Mouse (Mus musculus): ENCODE measurements at regions not wholly inside any gene's neighbourhood (a gene's known extent, or its start where the extent isn't known, plus 50 kb on each side); places are given as distances from the start of the nearest gene placed in this dataset.

- dilution Hi-C loops (cut with MboI; ENCODE audit: extremely low pct_ligation_motif_present, extremely low pct_unique_long_range_greater_than_20kb, low sequenced_read_pairs): no loop called here
- no peaks in the 10 kb centered on the region for H3K79me2 ChIP-seq (replicated peaks; ENCODE audit: control insufficient read depth, extremely low read depth, insufficient read depth, poor library complexity, severe bottlenecking)
- TF ChIP-seq CTCF (conservative IDR thresholded peaks at IDR 0.05 in 1 of 2, IDR thresholded peaks at IDR 0.05 in 1 of 2; ENCODE audit: low read depth in 2 of 2, low read length in 2 of 2) (no peak), HCFC1 (IDR thresholded peaks at IDR 0.05; ENCODE audit: low read depth, low read length) (no peak), USF2 (conservative IDR thresholded peaks at IDR 0.05; ENCODE audit: low read depth, low read length) (no peak), MAZ (IDR thresholded peaks at IDR 0.05; ENCODE audit: low read depth, low read length) (no peak), SMC3 (IDR thresholded peaks at IDR 0.05; ENCODE audit: low read depth, low read length) (no peak), SIN3A (IDR thresholded peaks at IDR 0.05; ENCODE audit: low read length) (no peak), EP300 (IDR thresholded peaks at IDR 0.05; ENCODE audit: low read length) (no peak), ELF1 (IDR thresholded peaks at IDR 0.05; ENCODE audit: low read depth, low read length) (no peak), MEF2A (IDR thresholded peaks at IDR 0.05; ENCODE audit: borderline replicate concordance, low read depth, low read length) (no peak), TCF12 (IDR thresholded peaks at IDR 0.05; ENCODE audit: low read depth, low read length) (no peak), JUN (IDR thresholded peaks at IDR 0.05; ENCODE audit: insufficient read depth, low read depth, low read length) (no peak)
These were observed 368.4 kb downstream of the Tex13c3 start for GRCm38 (mm10) chrX:19112753-19113152.

GRCm38 (mm10) chrX:19102911-19103310 is 378.2 kb downstream of the Tex13c3 start:
- Histone ChIP-seq H3K4me3 (replicated peaks in 1 of 3; ENCODE audit: low read depth in 2 of 3, low read length in 2 of 3, poor library complexity in 1 of 3) (no peak overlapping the region), H3K79me2 (replicated peaks; ENCODE audit: control insufficient read depth, extremely low read depth, insufficient read depth, poor library complexity, severe bottlenecking) (no peaks in the 10 kb centered on the region), H3K4me2 (ENCODE audit: insufficient read depth, low read depth, poor library complexity, severe bottlenecking) (no peak overlapping the region), H3K36me3 (replicated peaks in 1 of 2; ENCODE audit: control insufficient read depth in 1 of 2, insufficient read depth in 1 of 2, low read length in 1 of 2) (no peaks in the 10 kb centered on the region), H3K9me3 (replicated peaks; ENCODE audit: low read length) (no peaks in the 10 kb centered on the region), H3K4me1 (ENCODE audit: control insufficient read depth in 1 of 2, insufficient read depth in 2 of 2) (no peaks in the 10 kb centered on the region), H3K9ac (ENCODE audit: insufficient read depth, low read depth) (no peak overlapping the region), H3K27me3 (replicated peaks) (no peaks in the 10 kb centered on the region), H3K27ac (ENCODE audit: insufficient read depth, low read depth) (no peak overlapping the region)
- DNase-seq (ENCODE audit: extremely low read depth): no peak
- dilution Hi-C loops (cut with MboI; ENCODE audit: extremely low pct_ligation_motif_present, extremely low pct_unique_long_range_greater_than_20kb, low sequenced_read_pairs): no loop called here
- in situ Hi-C loops (cut with MboI; ENCODE audit: low pct_ligation_motif_present, low pct_unique_long_range_greater_than_20kb, low sequenced_read_pairs): no loop called here
- TF ChIP-seq MEF2A (IDR thresholded peaks at IDR 0.05; ENCODE audit: borderline replicate concordance, low read depth, low read length): no peak
- no peak for TF ChIP-seq GABPA (IDR thresholded peaks at IDR 0.05; ENCODE audit: insufficient replicate concordance, low read depth, low read length)
- no peak for TF ChIP-seq TCF12 (IDR thresholded peaks at IDR 0.05; ENCODE audit: low read depth, low read length)
- no peak for TF ChIP-seq TBP (conservative IDR thresholded peaks at IDR 0.05; ENCODE audit: low read depth, low read length)

More at GRCm38 (mm10) chrX:19112753-19113152, 368.4 kb downstream of the Tex13c3 start:
- Histone ChIP-seq H3K4me2 (ENCODE audit: insufficient read depth, low read depth, poor library complexity, severe bottlenecking) (peak overlapping the region; percentile 44; the same call in 1 of the 2 replicates), H3K4me3 (replicated peaks in 1 of 3; ENCODE audit: low read depth in 2 of 3, low read length in 2 of 3, poor library complexity in 1 of 3) (no peak overlapping the region), H3K27ac (ENCODE audit: insufficient read depth, low read depth) (no peak overlapping the region), H3K27me3 (replicated peaks) (no peaks in the 10 kb centered on the region), H3K9me3 (replicated peaks; ENCODE audit: low read length) (no peaks in the 10 kb centered on the region), H3K36me3 (replicated peaks in 1 of 2; ENCODE audit: control insufficient read depth in 1 of 2, insufficient read depth in 1 of 2, low read length in 1 of 2) (no peaks in the 10 kb centered on the region), H3K4me1 (ENCODE audit: control insufficient read depth in 1 of 2, insufficient read depth in 2 of 2) (no peaks in the 10 kb centered on the region), H3K9ac (ENCODE audit: insufficient read depth, low read depth) (no peak overlapping the region)
- DNase-seq (ENCODE audit: extremely low read depth): no peak
- in situ Hi-C loops (cut with MboI; ENCODE audit: low pct_ligation_motif_present, low pct_unique_long_range_greater_than_20kb, low sequenced_read_pairs): no loop called here

- TF ChIP-seq GABPA (IDR thresholded peaks at IDR 0.05; ENCODE audit: insufficient replicate concordance, low read depth, low read length) (no peak), EP300 (IDR thresholded peaks at IDR 0.05; ENCODE audit: low read length) (no peak), SIN3A (IDR thresholded peaks at IDR 0.05; ENCODE audit: low read length) (no peak), RCOR1 (conservative IDR thresholded peaks at IDR 0.05; ENCODE audit: low read depth, low read length) (no peak), RAD21 (IDR thresholded peaks at IDR 0.05; ENCODE audit: low read depth, low read length) (no peak), E2F4 (IDR thresholded peaks at IDR 0.05; ENCODE audit: insufficient replicate concordance, low read depth, low read length) (no peak), KAT2A (IDR thresholded peaks at IDR 0.05; ENCODE audit: insufficient replicate concordance, low read length) (no peak), TBP (conservative IDR thresholded peaks at IDR 0.05; ENCODE audit: low read depth, low read length) (no peak), USF1 (IDR thresholded peaks at IDR 0.05; ENCODE audit: low read depth, low read length) (no peak)
These were observed 385.2 kb downstream of the Tex13c3 start for GRCm38 (mm10) chrX:19095960-19096359.

More at GRCm38 (mm10) chrX:19095960-19096359, 385.2 kb downstream of the Tex13c3 start:
- no peak for DNase-seq (ENCODE audit: extremely low read depth)
- in situ Hi-C loops (cut with MboI; ENCODE audit: low pct_ligation_motif_present, low pct_unique_long_range_greater_than_20kb, low sequenced_read_pairs): no loop called here
- no peak overlapping the region for H3K9ac ChIP-seq (ENCODE audit: insufficient read depth, low read depth)
- dilution Hi-C loops (cut with MboI; ENCODE audit: extremely low pct_ligation_motif_present, extremely low pct_unique_long_range_greater_than_20kb, low sequenced_read_pairs): no loop called here
- H3K36me3 ChIP-seq (replicated peaks in 1 of 2; ENCODE audit: control insufficient read depth in 1 of 2, insufficient read depth in 1 of 2, low read length in 1 of 2): no peaks in the 10 kb centered on the region
- no peaks in the 10 kb centered on the region for H3K79me2 ChIP-seq (replicated peaks; ENCODE audit: control insufficient read depth, extremely low read depth, insufficient read depth, poor library complexity, severe bottlenecking)
- H3K4me1 ChIP-seq (ENCODE audit: control insufficient read depth in 1 of 2, insufficient read depth in 2 of 2): no peaks in the 10 kb centered on the region
- H3K4me3 ChIP-seq (replicated peaks in 1 of 3; ENCODE audit: low read depth in 2 of 3, low read length in 2 of 3, poor library complexity in 1 of 3): no peak overlapping the region
- no peak overlapping the region for H3K27ac ChIP-seq (ENCODE audit: insufficient read depth, low read depth)
- H3K27me3 ChIP-seq (replicated peaks): no peaks in the 10 kb centered on the region
- H3K9me3 ChIP-seq (replicated peaks; ENCODE audit: low read length): no peaks in the 10 kb centered on the region
- no peak overlapping the region for H3K4me2 ChIP-seq (ENCODE audit: insufficient read depth, low read depth, poor library complexity, severe bottlenecking)
